Mouse (Mus musculus): Measurements from ENCODE around the gene Rnf31.

Gene Rnf31

DNA sequence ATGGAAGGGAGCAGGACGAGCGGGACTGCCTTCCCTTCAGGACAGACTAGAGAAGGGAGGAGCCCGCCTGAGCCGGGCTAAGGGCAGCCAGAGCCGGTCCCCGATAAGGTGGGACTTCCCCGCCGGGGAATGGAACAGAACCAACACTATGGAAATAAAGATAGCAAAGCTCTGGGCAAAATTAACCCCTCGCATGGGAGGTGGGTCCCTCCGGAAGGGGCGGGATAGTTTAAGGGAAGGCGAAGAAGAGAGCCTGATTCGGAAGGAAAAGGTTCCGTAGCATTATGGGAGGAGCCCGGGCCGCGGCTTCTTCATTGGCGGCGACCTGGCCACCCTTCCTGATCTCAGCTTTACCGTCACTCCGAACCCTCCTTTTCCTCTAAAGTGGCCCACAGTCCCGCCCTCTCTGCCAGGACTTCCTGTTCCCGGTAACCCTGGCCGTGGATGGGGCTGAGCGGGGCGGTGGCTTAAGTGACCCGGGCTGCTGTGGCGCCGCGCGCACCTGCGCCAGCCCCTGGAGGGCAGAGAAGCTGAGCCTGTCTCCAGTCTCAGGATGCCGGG is at the start of gene Rnf31:
Gene Rnf31 (plus strand): TSS at position 378 of the 561 bp plus-strand sequence.
- peak; percentile 94 for DNase-seq

DNA sequence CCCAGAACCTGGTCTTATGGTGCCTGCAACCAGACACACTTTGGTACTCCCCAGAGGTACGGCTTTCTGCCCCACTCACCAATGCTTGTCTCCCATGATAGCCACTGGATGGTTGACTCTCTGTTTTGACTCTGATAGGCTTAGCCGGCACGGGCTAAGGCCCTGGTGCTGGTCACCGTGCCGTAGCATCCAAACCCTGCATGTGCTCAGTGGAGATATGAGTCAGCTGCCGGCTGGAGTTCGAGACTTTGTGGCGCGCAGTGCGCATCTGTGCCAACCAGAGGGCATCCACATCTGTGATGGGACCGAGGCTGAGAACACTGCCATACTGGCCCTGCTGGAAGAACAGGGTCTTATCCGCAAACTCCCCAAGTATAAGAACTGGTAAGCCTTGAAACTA is 49.2 kb upstream of the Rnf31 start:
- DNase-seq = no peak

GRCm38 (mm10) chr14:55544334-55544733 is 47.2 kb upstream of the Rnf31 start:
- no peak for DNase-seq

- DNase-seq = no peak
Measured at GRCm38 (mm10) chr14:55550191-55550590, 41.3 kb upstream of the Rnf31 start.

- no peak for DNase-seq
Measured at GRCm38 (mm10) chr14:55551347-55551746, 40.2 kb upstream of the Rnf31 start.

DNA sequence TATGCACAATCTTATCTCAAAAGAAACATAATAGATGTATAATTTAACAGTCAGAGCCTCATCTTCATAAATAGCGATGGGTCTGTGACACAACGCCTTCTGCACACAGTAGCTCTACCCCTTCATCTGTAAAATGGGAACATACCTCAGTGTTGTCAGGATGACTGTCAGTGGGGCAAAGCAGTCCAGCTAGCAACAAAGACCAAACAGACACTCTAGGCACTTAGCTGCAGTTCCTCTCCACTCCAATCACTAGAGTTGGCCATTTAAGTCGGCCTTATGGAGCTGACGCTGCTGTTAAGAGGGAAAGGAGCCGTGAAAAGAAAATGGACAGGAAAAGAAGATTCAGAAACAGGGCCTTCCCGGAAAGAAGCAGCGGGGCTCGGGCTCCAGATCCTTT is 39.7 kb upstream of the Rnf31 start:
- DNase-seq = no peak

GRCm38 (mm10) chr14:55554635-55555034 is 36.9 kb upstream of the Rnf31 start:
- no peak for DNase-seq

- DNase-seq = no peak
Measured at GRCm38 (mm10) chr14:55555788-55556187, 35.7 kb upstream of the Rnf31 start.

DNA sequence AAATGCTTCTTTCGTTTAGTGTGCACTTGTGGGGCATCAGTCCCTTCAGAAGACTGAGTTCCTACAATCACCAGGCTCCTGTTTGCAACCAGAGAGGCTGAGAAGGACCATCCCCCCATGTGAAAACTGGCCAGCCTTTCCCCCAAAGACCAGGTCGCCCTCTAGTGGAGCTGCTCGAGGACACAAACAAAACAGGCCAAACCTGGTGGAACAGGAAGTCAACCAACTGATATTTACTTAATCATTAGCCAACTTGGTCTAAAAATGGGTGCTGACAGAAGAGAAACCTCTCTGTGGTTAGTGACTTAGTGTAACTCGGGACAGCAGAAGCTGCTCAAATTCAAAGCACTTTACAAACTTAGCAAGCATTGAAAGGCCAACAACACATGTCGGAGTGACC is 34.5 kb upstream of the Rnf31 start:
- peak; percentile 85 for DNase-seq

- DNase-seq = no peak
Measured at GRCm38 (mm10) chr14:55557587-55557986, 33.9 kb upstream of the Rnf31 start.

DNA sequence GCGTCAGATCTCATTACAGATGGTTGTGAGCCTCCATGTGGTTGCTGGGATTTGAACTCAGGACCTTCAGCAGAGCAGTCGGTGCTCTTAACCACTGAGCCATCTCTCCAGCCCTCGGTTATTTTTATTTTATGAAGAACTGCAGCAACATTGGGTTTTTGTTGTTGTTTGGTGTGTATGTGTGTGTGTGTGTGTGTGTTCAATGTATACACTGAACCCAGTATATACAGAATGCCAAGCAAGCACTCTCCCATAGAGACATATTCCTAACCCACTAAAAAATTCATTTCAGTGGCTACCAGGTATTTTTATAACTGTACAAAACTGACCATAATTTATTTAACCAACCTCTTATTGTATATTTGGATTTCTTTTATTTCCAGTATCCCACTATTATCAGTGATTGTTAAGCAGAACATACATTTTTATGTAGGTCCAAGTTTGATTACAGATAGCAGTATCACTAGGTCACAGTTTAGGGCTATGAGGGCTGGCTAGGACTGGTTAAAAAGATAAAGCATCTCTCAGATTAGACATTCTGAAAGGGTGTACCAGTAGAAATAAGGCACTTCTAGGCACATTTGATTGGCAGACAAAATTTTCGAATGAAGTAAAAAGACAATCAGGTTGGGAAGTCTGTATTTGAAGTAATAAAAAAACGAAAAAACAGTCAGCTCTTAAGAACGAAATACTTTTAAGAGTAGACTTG is 32.6 kb upstream of the Rnf31 start:
- DNase-seq = no peak

- peak; percentile 97 for DNase-seq
Measured at GRCm38 (mm10) chr14:55559799-55560201, 31.7 kb upstream of the Rnf31 start, which contains the start of gene Dcaf11. Dcaf11 (plus strand) TSS chr14:55560006.

DNA sequence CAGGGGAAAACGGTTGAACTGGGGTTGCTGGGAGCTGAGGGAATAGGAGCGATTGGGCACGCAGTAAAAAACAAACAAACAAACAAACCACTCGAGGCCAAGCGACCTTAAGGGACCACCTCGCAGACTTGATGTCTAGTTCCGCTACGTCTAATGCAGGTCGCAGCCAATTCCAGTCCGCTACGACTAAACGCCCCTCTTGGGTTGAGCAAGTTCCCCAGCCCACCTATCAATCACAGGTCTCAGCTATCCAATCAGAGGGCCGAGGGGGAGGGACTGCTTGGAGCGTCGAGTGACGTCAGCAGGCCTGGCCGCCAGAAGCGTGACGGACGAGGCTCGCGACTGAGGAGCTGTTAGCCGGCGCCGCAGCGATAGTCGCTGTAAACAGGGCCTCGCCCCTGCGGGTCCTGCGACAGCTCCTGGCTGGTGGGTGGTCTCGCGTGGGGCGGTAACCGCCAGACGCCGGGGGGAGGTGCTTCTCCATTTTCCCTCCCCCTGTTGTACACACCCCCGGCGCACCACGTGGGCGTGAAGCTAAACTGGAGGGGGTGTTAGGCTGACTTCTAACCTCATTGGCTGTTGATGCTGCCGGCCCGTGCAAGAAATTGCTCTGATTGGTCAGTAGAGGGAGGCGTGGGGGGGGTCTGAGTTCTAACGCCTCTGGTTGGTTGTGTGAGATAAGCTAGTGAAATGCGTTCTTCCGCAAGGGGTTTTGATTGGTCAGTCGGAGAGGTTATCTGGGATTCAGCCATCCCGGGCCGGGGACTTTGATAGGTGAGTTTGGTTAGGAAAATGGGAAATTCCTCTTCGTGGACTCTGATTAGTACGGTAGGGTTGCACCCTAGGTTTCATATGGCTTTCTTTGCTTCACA is 31.1 kb upstream of the Rnf31 start, which contains the start of gene A730061H03Rik:
Gene A730061H03Rik (minus strand): TSS at position 205 of the 872 bp plus-strand sequence.
- DNase-seq = peak; percentile 98

- DNase-seq = no peak
Measured at GRCm38 (mm10) chr14:55561860-55562259, 29.6 kb upstream of the Rnf31 start.

DNA sequence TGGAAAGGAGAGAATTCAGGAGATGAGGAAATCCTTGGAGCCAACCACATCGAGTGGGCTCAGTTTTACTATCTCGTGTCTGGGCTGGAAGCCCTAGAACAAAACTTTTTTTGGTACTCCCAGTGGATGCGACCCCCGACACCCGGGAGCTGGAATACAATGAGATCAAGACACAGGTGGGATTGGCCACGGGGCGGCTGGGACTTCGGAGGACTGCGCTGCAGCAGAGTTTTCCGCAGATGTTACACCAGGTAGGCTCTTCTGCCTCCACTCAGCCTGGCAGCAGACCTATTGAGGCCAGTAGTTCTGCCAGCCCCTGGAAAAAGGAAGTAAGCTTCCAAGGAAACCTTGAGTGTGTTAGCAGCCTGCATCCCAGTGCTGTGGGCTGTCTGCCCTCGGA is 28.3 kb upstream of the Rnf31 start:
- no peak for DNase-seq

DNA sequence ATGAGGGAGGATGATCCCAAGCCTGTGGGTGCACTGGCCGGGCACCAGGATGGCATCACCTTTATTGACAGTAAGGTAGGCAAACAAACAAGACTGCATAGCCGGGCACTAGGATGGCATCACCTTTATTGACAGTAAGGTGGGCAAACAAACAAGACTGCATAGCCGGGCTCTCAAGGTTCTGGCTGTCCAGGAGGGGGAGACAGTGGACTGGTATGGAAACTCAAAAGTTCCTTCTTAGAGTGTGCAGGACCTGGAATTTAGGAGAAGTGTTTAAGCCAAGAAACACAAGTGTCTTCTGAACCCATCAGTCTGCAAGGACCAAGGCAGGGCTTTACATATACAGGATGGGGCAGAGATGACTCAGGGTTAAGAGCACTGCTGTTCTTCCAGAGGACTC is 25.8 kb upstream of the Rnf31 start:
- no peak for DNase-seq

DNA sequence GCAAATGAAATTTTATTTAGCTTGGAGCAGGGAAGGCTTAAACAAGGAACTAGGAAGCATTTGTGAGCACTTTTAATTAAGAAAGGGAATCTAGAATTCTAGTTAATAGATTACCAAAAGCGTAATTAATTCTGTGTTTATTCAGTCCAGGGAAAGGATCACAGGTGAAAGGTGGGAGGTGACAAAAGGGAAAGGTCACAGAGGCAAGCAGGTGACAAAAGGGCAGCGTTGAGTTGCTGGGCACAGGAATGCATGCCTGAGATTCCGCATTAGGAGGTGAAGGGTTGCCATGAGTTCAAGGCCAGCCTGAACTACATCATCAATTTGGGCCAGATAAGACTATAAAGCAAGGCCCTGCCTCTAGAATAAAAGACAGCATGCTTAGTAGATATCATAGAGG is 24.0 kb upstream of the Rnf31 start:
- DNase-seq = no peak

DNA sequence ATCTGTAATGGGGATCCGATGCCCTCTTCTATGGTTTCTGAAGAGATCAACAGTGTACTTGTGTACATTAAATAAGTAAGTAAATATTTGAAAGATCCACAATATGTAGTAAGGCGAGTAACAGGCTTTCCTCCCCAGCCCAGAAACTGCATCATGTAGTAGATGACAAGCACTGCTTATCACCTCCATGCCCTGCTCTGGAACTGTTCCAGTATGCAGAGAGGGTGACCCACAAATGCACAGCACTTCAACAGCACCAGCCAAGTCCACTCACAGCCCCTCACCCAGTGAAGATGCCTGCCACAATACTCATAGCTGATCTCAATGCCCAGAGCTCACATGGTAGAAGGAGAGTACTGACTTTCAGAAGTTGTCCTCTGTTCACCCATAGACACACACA is 20.9 kb upstream of the Rnf31 start:
- DNase-seq = no peak

DNA sequence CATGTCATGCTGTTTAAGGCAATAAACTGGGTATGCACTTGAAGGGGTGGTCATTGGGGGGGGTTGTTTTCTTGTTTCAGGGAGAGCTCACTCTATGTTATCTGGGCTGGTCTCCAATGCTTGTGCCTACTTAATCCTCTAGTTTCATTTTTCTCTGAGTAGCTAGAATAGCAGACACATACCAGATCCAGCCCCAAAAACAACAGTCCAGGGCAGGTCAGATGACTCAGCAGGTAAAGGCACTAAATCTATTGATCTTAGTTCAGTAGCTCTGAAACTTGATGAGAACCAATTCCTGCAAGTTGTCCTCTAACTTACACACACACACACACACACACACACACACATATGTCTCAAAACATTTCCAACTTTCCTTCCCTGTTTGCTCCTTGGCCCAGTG is 19.7 kb upstream of the Rnf31 start:
- no peak for DNase-seq

GRCm38 (mm10) chr14:55575302-55575701 is 16.2 kb upstream of the Rnf31 start, which contains the start of gene Fitm1:
Fitm1 (plus strand) TSS chr14:55575617.
- DNase-seq = no peak

DNA sequence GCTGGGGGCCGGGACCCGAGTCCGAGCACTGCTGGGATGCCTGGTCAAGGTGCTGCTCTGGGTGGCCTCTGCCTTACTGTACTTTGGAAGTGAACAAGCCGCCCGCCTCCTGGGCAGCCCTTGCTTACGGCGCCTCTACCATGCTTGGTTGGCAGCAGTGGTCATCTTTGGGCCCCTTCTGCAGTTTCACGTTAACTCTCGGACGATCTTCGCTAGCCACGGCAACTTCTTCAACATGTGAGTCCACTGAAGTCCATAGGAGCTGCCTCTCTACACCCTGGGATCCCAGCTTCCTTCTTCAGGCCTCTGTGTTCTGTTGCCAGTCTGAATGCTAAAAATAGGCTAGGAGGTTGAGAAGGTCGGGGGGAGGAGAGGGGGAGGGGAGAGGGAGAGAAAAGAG is 15.8 kb upstream of the Rnf31 start:
- DNase-seq = no peak

DNA sequence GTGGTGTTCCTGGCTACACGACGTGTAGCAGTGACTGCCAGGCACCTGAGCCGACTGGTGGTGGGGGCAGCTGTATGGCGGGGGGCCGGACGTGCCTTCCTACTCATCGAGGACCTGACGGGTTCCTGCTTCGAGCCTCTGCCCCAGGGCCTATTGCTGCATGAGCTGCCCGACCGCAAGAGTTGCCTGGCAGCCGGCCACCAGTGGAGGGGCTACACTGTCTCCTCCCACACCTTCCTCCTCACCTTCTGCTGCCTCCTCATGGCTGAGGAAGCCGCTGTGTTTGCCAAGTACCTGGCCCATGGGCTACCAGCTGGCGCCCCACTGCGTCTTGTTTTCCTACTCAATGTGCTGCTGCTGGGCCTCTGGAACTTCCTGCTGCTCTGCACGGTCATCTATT is 15.1 kb upstream of the Rnf31 start:
- DNase-seq = no peak

DNA sequence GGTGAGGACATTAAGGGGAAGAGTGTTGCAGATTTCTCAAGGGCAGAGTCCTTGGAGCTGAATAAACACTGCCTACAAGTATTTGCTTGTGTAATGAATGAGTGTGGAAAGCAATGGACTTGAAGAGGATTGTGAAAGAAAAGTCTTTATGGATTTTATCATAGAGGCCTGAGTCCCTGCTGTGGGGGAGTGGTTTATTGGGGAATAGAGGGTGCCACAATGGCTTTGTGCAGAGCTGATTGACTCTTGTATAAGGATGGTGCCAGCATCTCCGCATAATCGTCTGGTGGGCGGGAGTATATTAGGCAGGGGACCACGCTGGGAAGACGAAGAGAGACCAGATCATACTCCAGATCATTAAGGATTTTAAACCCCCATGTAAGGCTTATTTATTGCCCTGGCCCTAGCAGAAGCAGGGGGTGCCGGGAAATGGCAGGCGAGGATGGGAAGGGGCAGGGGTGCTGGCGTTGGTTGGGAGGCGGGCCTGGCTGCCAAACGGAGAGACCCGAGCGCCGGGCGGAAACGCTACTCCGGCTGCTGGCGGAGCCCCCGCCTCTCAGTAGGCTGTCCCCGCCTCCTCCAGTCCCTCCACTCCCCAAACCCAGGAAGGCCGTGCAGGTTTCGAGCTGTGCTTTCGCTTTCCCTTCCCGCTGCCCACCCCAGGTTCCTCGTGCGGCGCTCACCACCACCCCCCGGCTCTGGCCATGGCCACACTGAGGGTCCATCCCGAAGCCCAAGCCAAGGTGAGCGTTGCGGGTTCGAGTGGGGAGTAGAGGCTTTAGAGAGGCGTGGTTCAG is 13.4 kb upstream of the Rnf31 start, which contains the start of gene Psme1:
Gene Psme1 (plus strand): TSS at position 253 of the 797 bp plus-strand sequence.
- DNase-seq = peak; percentile 91
